Mouse (Mus musculus) MEL (cell line): Measurements from ENCODE around the gene Sucla2. TPM values are rescaled to one million over a fixed set of nuclear protein-coding genes. Genes with fewer than 3 reads are reported as not detected.

Experiments used
- DNase-seq: peaks from one replicate; pipeline ENCODE4 v3.0.0; 2011; ENCODE audit warnings: low read depth, low spot score
- H3K27ac ChIP-seq: 2 replicates; pipeline ENCODE4 v1.5.1; 2012; ENCODE audit warnings: low read depth, mild to moderate bottlenecking, control low read depth, low read length, moderate library complexity; ENCODE audit not compliant: control insufficient read depth
- H3K27me3 ChIP-seq, 2 experiments: fragments of 150-350 bp in 1 of 2; sonication (generic) in 1 of 2; 2 replicates each; pipeline ENCODE4 v1.6.1; 2012; ENCODE audit warnings: low read length in 2 of 2, mild to moderate bottlenecking in 2 of 2, improper control_type of control experiment in 1 of 2, moderate library complexity in 1 of 2; ENCODE audit not compliant: insufficient read depth in 2 of 2, control insufficient read depth in 1 of 2
- H3K36me3 ChIP-seq, 2 experiments: 2 replicates each; pipeline ENCODE4 v1.6.1; 2012 to 2014; ENCODE audit warnings: low read length in 2 of 2, improper control_type of control experiment in 1 of 2, inconsistent platforms in 1 of 2, mild to moderate bottlenecking in 1 of 2; ENCODE audit not compliant: insufficient read depth in 2 of 2, control insufficient read depth in 1 of 2
- H3K4me1 ChIP-seq, 2 experiments: fragments of 150-350 bp in 1 of 2; sonication (generic) in 1 of 2; 2 replicates each; pipeline ENCODE4 v1.6.1; 2012; ENCODE audit warnings: low read length in 2 of 2, improper control_type of control experiment in 1 of 2, mild to moderate bottlenecking in 1 of 2; ENCODE audit not compliant: insufficient read depth in 2 of 2, control insufficient read depth in 1 of 2
- H3K4me3 ChIP-seq, 2 experiments: fragments of 150-350 bp in 1 of 2; sonication (generic) in 1 of 2; 2 replicates each; pipeline ENCODE4 v1.5.1; 2012; ENCODE audit warnings: low read depth in 2 of 2, low read length in 2 of 2, mild to moderate bottlenecking in 2 of 2, moderate library complexity in 2 of 2, control low read depth in 1 of 2, improper control_type of control experiment in 1 of 2; ENCODE audit not compliant: control insufficient read depth in 1 of 2, insufficient read depth in 1 of 2
- H3K79me2 ChIP-seq: 2 replicates; pipeline ENCODE4 v1.6.1; 2012; ENCODE audit warnings: mild to moderate bottlenecking, low read length, moderate library complexity; ENCODE audit not compliant: control insufficient read depth, poor library complexity, insufficient read depth
- H3K9ac ChIP-seq: 2 replicates; pipeline ENCODE4 v1.6.1; 2012; ENCODE audit warnings: low read depth, mild to moderate bottlenecking, control low read depth, low read length, moderate library complexity; ENCODE audit not compliant: control insufficient read depth, poor library complexity, severe bottlenecking
- H3K9me3 ChIP-seq: fragments of 150-350 bp; sonication (generic); replicated peaks from 2 replicates; pipeline ENCODE4 v1.6.1; 2012; ENCODE audit warnings: mild to moderate bottlenecking, low read length, improper control_type of control experiment, moderate library complexity; ENCODE audit not compliant: insufficient read depth
- BHLHE40 ChIP-seq: IDR thresholded peaks from 2 replicates; pipeline ENCODE4 v1.6.1; 2012; ENCODE audit warnings: low read depth, mild to moderate bottlenecking, inconsistent platforms, low read length, improper control_type of control experiment, borderline replicate concordance
- CHD1 ChIP-seq: IDR thresholded peaks from 2 replicates; pipeline ENCODE4 v1.6.1; 2012; ENCODE audit warnings: low read depth, mild to moderate bottlenecking, inconsistent platforms, low read length, improper control_type of control experiment
- CHD2 ChIP-seq: IDR thresholded peaks from 2 replicates; pipeline ENCODE4 v1.6.1; 2011; ENCODE audit warnings: low read length, improper control_type of control experiment
- CTCF ChIP-seq, 3 experiments: IDR thresholded peaks in 2 of 3; conservative IDR thresholded peaks in 1 of 3; 2 replicates each; pipeline ENCODE4 v1.5.1; 2011 to 2012; ENCODE audit warnings: low read length in 3 of 3, low read depth in 2 of 3, mild to moderate bottlenecking in 2 of 3, improper control_type of control experiment in 1 of 3, inconsistent platforms in 1 of 3, mixed read lengths in 1 of 3, moderate library complexity in 1 of 3; ENCODE audit not compliant: control insufficient read depth in 1 of 3, insufficient read depth in 1 of 3, poor library complexity in 1 of 3, severe bottlenecking in 1 of 3
- E2F4 ChIP-seq: IDR thresholded peaks from 2 replicates; pipeline ENCODE4 v1.6.1; 2011; ENCODE audit warnings: low read depth, low read length, improper control_type of control experiment, borderline replicate concordance
- EP300 ChIP-seq, 2 experiments: IDR thresholded peaks; 2 replicates each; pipeline ENCODE4 v1.6.1; 2011; ENCODE audit warnings: improper control_type of control experiment in 2 of 2, low read length in 2 of 2, low read depth in 1 of 2, mild to moderate bottlenecking in 1 of 2
- ETS1 ChIP-seq: IDR thresholded peaks from 2 replicates; pipeline ENCODE4 v1.6.1; 2012; ENCODE audit warnings: low read depth, mild to moderate bottlenecking, inconsistent platforms, low read length, improper control_type of control experiment, moderate library complexity
- KAT2A ChIP-seq: conservative IDR thresholded peaks from 2 replicates; pipeline ENCODE4 v1.6.1; 2012; ENCODE audit warnings: low read depth, low read length, improper control_type of control experiment, inconsistent platforms
- MAFK ChIP-seq: IDR thresholded peaks from 2 replicates; pipeline ENCODE4 v1.6.1; 2011; ENCODE audit warnings: low read depth, mild to moderate bottlenecking, low read length, improper control_type of control experiment, borderline replicate concordance
- MAX ChIP-seq: IDR thresholded peaks from 2 replicates; pipeline ENCODE4 v1.6.1; 2011; ENCODE audit warnings: low read length, improper control_type of control experiment
- MYB ChIP-seq: IDR thresholded peaks from 2 replicates; pipeline ENCODE4 v1.6.1; 2011; ENCODE audit warnings: mild to moderate bottlenecking, low read depth, low read length, improper control_type of control experiment
- NRF1 ChIP-seq: IDR thresholded peaks from 2 replicates; pipeline ENCODE4 v1.6.1; 2014; ENCODE audit warnings: low read depth, mild to moderate bottlenecking, inconsistent platforms, low read length, improper control_type of control experiment, moderate library complexity; ENCODE audit not compliant: poor library complexity, insufficient read depth, severe bottlenecking
- POLR2AphosphoS2 ChIP-seq: IDR thresholded peaks from 2 replicates; pipeline ENCODE4 v1.6.1; 2011; ENCODE audit warnings: low read length, improper control_type of control experiment
- POLR2AphosphoS5 ChIP-seq: IDR thresholded peaks from 2 replicates; pipeline ENCODE4 v1.6.1; 2012; ENCODE audit warnings: low read depth, borderline replicate concordance, mild to moderate bottlenecking, inconsistent platforms, low read length, moderate library complexity, mixed read lengths
- RAD21 ChIP-seq: IDR thresholded peaks from 2 replicates; pipeline ENCODE4 v1.6.1; 2011; ENCODE audit warnings: mild to moderate bottlenecking, low read depth, low read length, improper control_type of control experiment
- SMC3 ChIP-seq: IDR thresholded peaks from 2 replicates; pipeline ENCODE4 v1.6.1; 2011; ENCODE audit warnings: low read depth, low read length, improper control_type of control experiment
- TBP ChIP-seq: IDR thresholded peaks from 2 replicates; pipeline ENCODE4 v1.8.0; 2011; ENCODE audit warnings: low read depth, low read length, improper control_type of control experiment
- TCF12 ChIP-seq: IDR thresholded peaks from 2 replicates; pipeline ENCODE4 v1.6.1; 2014; ENCODE audit warnings: low read depth, mild to moderate bottlenecking, inconsistent platforms, low read length, improper control_type of control experiment, moderate library complexity
- USF1 ChIP-seq: IDR thresholded peaks from 2 replicates; pipeline ENCODE4 v1.6.1; 2014; ENCODE audit warnings: low read depth, mild to moderate bottlenecking, inconsistent platforms, low read length, improper control_type of control experiment, moderate library complexity
- ZC3H11A ChIP-seq: IDR thresholded peaks from 2 replicates; pipeline ENCODE4 v1.6.1; 2012; ENCODE audit warnings: low read depth, mild to moderate bottlenecking, inconsistent platforms, low read length, improper control_type of control experiment
- polyA plus RNA-seq, 2 experiments: library from polyadenylated mRNA; stranded (reverse) in 1 of 2; unstranded in 1 of 2; fragments of >175 nt in 1 of 2; fragments of >200 nt in 1 of 2; gene quantifications; 2 replicates each; pipeline versions ENCODE4 v1.2.1 to v1.2.4; 2012; ENCODE audit warnings: low replicate concordance in 2 of 2, low read depth in 1 of 2; ENCODE audit not compliant: insufficient read length in 2 of 2, insufficient read depth in 1 of 2, missing spikeins in 1 of 2
- total RNA-seq: library from RNA; depleted of rRNA; stranded (reverse); fragments of 300-350 nt; gene quantifications from 2 replicates; pipeline ENCODE4 v1.2.3, GENCODE M21; 2012

Sucla2 gene
- total and polyA plus RNA-seq, 3 experiments, result 59.4 to 65.5 (median 61.6) TPM

GRCm38 (mm10) chr14:73483516-73484229 lies 41.4 kb upstream of the Sucla2 start:
- Histone ChIP-seq H3K27me3 (no peaks in the 10 kb centered on the region; a peak in 2 of 4 replicates), H3K79me2 (no peaks in the 10 kb centered on the region), H3K27ac (no peak overlapping the region), H3K4me3 (no peak overlapping the region), H3K36me3 (no peaks in the 10 kb centered on the region), H3K9ac (no peak overlapping the region), H3K9me3 (no peaks in the 10 kb centered on the region), H3K4me1 (no peaks in the 10 kb centered on the region)
- TF ChIP-seq KAT2A, result no peak
- TF ChIP-seq MAFK, result no peak
- TF ChIP-seq MYB, result no peak
- no peak for TF ChIP-seq RAD21
- no peak for TF ChIP-seq BHLHE40
- no peak for TF ChIP-seq TCF12
- TF ChIP-seq MAX, result no peak
- no peak for DNase-seq

GRCm38 (mm10) chr14:73484366-73485110 lies 40.6 kb upstream of the Sucla2 start:
- Histone ChIP-seq H3K4me1 (no peaks in the 10 kb centered on the region), H3K27ac (no peak overlapping the region), H3K36me3 (no peaks in the 10 kb centered on the region)

More at GRCm38 (mm10) chr14:73484366-73485110, 40.6 kb upstream of the Sucla2 start:
- H3K9me3 ChIP-seq, result no peaks in the 10 kb centered on the region
- H3K9ac ChIP-seq, result no peak overlapping the region
- H3K4me3 ChIP-seq, result no peak overlapping the region
- H3K79me2 ChIP-seq, result no peaks in the 10 kb centered on the region
- DNase-seq, result peak; percentile 23
- H3K27me3 ChIP-seq, result no peaks in the 10 kb centered on the region; a peak in 2 of 4 replicates
- no peak for TF ChIP-seq MAX
- TF ChIP-seq POLR2AphosphoS2, result no peak
- TF ChIP-seq ETS1, result no peak
- no peak for TF ChIP-seq CHD1
- peak in 2 of 3 experiments; percentile 13 to 40; a peak in 2 of 6 replicates for TF ChIP-seq CTCF (IDR thresholded peaks at IDR 0.05 in 2 of 3, conservative IDR thresholded peaks at IDR 0.05 in 1 of 3; ENCODE audit: control insufficient read depth in 1 of 3, insufficient read depth in 1 of 3, low read depth in 2 of 3, low read length in 3 of 3, poor library complexity in 1 of 3, severe bottlenecking in 1 of 3)
- TF ChIP-seq USF1, result no peak
- TF ChIP-seq RAD21, result peak; percentile 10
- no peak for TF ChIP-seq MAFK
- TF ChIP-seq CHD2, result no peak
- no peak for TF ChIP-seq TBP
- TF ChIP-seq EP300 (IDR thresholded peaks at IDR 0.05; ENCODE audit: low read depth in 1 of 2, low read length in 2 of 2), result no peak
- TF ChIP-seq ZC3H11A, result no peak
- no peak for TF ChIP-seq E2F4
- no peak for TF ChIP-seq POLR2AphosphoS5
- TF ChIP-seq NRF1, result no peak
- TF ChIP-seq SMC3, result peak; percentile 39
